Mouse (Mus musculus): ENCODE measurements around the gene Dmrta2. TPM values are rescaled to one million over a fixed set of nuclear protein-coding genes. Genes with fewer than 3 reads are reported as not detected.

Dmrta2 gene
- not detected for polyA plus RNA-seq (2017; shearing (Covaris generic))

DNA sequence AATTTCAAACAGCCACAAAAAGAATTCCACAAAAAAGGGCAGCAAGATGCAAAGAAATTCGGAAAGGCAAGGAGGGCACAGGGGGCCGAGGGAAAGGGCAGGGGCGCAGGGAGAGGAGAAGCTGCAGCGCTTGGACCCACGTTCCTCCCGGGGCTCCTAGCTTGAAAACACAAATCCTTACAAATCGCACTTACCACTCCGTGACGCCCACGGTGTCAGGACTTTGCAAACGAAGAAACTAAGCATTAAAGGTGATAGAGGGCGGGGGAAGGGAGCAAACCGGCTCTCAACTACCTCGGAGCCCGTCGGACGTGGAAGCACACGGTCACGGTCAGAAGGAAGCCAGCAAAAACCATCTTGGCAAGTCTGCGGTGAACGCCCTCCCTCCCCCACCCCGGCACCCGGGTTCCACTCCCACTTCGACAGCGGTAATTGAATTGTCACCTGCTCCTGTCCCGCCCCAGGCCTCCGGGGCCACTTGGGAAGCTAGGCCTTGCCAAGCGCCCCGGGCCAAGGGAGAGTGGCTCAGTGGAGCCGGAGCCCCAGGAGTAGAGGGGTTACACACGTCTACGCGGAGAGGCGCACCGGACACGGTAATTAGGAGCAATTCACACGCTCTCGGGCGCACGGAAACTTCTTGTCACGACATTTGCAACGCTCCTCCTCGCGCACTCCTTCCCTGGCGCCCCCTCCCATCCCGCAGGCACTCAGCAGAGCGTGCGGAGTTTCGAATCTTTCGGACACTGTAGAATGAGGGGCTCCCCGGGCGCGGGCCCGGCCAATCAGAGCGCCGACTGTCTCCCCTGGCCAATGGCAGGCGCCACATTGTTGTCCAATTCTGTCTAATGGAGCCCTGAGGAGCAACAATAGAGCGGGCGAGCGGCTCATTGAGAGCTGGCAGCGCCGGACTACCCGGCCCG, at the start of gene Dmrta2:
Gene Dmrta2, plus strand, starts transcription at position 906 of the 920 bp plus-strand sequence.
- no peak for ATAC-seq

- no peak for ATAC-seq
Observed at GRCm38 (mm10) chr4:109929058-109929457, 48.8 kb upstream of the Dmrta2 start.

DNA sequence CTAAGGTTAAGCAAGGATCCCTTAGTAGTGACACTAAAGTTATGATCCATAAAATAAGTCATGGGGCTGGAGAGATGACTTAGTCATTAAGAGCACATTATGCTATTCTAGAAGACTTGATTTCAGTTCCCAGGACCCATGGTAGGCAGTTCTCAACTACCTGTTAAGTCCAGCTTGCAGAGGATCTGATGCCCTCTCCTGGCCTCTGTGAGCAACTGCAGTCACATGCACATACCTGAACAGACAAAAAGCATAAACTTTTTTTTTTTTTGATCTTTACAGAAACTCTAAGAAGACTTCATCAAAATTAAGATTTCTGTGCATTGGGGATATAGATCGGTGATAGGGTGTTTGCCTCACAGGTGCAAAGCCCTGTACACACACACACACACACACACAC, 47.4 kb upstream of the Dmrta2 start:
- ATAC-seq, result no peak

GRCm38 (mm10) chr4:109930935-109931334, 46.9 kb upstream of the Dmrta2 start:
- no peak for ATAC-seq

- ATAC-seq, result no peak
Observed at GRCm38 (mm10) chr4:109936557-109936956, 41.3 kb upstream of the Dmrta2 start.

DNA sequence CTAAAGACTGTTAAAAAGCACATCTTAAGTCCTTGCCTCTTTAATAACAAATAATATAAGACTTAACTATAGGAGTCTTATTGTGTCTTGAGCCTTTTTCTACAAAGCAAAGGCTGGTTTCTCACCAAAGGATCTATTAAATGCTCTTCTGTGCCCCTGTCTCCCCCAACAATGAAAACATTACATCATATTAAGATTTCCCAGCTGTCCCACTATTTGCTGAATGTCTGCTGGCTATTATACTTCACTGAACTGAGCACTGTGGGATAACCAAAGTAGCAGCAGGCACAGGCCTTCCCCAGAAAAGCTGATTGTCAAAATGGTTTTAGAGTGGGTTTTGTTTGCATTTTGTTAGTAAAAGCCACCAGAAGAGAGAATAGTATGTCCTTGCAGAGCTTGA, 38.6 kb upstream of the Dmrta2 start:
- no peak for ATAC-seq

GRCm38 (mm10) chr4:109945554-109945953, 32.3 kb upstream of the Dmrta2 start:
- ATAC-seq, result no peak

- ATAC-seq, result no peak
Observed at GRCm38 (mm10) chr4:109949307-109949706, 28.5 kb upstream of the Dmrta2 start.

- no peak for ATAC-seq
Observed at GRCm38 (mm10) chr4:109953509-109953908, 24.3 kb upstream of the Dmrta2 start.

GRCm38 (mm10) chr4:109960201-109960935, 17.5 kb upstream of the Dmrta2 start:
- no peak for ATAC-seq

- no peak for ATAC-seq
Observed at GRCm38 (mm10) chr4:109963570-109964279, 14.1 kb upstream of the Dmrta2 start.

DNA sequence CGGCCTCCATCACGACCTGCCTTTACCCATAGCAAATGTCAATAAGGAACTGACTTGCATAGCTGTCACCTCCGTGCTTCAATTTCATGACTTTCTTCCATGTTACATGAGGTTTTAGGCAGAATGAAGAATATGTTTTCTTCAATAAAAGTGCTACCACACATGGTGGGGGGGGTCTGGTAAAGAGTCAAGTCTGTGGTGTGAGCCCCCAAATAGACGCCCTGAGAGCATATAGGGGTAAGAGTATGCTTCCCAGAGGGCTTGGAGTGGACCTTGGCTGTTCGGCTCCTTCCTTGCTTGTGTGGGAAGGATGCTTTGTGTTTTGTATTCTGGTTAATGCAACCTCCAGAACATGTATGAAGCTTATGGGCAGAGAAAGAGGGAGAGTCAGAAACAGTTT, 8.3 kb upstream of the Dmrta2 start:
- no peak for ATAC-seq

DNA sequence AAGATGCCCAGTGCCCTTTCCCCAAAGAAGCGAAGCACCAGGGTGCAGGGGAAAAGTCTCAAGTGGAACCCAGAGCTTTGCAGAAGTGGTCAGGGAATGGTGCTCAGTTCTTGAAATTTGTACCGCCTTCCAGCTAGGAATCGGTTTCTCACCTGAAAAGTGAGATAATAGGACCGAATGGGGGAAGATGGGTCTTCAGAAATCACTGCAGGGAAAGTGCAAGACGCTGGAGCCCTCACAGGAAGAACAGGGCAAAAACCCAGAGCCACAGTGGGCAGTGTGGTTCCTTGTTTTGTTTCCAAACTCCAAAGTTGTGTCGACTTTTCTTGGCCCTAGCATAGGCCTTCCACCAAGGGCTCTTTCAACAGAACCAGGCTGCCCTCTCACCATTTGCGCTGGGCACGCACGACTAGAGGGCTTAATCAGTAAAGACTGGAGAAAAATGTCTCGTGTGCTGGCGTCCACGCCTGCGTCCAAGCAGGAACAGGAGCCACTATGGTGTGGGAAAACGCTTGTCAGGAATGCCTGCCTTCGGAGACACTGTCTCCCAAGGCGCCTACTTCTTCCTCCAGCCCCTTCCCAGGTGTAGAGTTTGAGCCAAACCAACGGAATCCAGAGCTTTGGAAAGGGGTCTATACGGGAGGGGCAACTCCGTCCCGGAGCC, 3.7 kb upstream of the Dmrta2 start:
- no peak for ATAC-seq

DNA sequence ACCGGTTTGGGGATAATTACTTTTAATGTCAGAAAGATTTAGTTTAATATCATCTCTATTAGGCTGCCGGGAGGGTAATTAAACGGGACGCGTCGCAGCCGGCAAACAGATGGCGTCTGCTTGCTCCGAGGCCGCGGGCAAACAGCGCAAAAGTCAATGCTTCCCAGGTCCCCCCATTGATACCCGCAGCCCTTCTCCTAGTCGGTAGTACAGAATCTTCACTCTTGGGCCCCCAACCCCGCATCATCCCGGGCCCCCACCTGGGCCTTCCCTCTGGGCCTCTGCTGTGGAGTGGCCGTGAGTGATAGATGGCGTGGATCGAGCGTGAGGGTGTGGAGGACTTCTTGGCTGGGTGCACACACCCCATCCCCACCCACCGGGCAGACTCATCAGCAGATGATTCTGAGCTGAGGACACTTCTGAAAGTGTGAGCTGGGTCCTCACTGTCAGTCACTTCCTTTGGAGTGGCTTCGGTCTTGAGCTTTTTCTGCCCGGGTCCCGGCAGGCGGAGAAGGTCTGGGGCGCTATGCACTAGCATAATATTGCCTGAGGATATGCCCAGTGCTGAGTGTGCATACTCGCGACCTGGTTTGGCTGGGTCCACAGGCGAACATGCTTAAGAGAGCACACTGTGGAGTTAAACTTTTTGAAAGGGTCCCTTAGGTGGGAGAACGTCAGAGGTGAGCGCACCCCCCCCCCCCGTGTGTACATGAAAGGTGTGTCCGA, 3.0 kb upstream of the Dmrta2 start:
- ATAC-seq, result no peak

DNA sequence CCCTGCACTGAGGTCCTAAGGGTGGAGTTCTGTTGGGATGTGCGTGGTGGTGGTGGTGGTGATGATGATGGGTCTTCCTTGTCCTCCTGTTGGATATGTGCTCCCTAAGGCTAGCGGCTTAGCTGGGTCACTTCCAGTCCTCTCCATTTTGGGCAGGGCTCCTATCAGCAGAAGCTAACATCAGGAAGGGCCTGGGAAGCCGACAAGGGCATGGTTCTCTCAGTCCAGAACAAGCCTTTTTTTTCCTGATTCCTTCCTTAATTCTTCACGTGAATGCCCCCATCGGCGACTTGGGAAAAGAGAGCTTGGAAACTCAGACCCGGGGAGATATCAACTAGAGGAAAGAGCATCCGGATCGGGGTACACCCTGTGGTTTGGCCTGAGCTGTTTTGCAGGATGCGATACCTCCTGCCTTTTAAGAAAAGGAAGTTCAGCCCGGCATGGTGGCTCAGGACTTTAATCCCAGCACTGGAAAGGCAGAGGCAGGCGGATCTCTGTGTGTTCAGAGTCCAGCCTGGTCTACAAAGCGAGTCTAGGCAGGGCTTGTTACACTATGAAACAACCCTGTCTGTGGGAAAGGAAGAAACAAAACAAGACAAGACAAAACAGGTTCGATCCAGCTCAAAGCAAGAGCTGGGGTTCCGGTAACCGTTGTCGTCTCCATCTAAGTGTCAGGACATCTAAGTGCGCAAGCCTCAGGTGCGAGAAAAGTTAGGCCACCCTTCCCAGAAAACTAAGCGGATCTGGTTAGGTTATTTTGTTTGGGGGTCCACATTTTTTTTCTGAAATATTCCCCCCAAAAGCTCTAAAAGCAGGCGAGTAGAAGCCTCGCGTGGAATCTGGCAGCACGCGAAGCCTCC, 2.2 kb upstream of the Dmrta2 start:
- ATAC-seq, result no peak

DNA sequence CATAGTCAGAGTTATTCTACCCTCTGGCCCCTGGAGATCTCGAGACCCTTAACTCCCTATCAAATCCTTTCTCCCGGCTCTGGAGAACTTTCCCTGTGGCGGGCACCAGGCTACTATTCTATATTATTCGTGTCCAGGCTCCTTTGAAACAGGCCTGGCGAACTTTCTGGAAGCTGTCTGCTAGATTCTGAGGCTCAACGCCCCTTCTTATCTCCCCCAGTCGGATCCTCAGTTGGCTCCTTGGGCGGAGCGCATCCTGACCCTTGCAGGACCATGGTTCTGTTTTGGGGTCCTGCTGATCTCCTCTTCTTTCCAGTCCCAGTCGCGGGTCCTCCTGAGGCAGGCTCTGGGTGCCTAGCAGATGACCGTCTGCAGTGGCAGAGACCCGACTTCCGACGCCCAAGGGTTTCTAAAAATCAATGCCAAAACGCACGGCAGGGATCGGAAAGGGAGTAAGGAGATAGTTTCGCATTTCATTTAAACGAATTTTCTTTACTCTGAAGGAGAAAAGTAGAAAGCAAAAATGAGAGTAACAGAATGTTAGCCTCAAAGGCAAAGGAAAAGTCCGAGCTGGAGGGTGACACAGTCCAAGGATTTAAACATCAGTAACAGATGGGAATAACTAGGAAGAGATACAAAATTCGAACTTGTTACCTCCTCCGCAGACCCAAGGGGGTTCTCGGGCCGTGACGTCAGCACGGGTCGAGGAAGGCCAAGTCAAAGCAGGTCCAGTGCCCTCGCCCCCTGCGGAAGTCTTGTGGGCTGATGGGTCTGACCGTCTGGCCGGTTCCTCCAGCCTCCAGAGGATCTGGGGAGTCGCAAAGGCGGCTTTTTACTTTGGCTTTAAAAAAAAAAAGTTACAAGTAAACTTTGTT, 1.3 kb upstream of the Dmrta2 start:
- ATAC-seq, result no peak

DNA sequence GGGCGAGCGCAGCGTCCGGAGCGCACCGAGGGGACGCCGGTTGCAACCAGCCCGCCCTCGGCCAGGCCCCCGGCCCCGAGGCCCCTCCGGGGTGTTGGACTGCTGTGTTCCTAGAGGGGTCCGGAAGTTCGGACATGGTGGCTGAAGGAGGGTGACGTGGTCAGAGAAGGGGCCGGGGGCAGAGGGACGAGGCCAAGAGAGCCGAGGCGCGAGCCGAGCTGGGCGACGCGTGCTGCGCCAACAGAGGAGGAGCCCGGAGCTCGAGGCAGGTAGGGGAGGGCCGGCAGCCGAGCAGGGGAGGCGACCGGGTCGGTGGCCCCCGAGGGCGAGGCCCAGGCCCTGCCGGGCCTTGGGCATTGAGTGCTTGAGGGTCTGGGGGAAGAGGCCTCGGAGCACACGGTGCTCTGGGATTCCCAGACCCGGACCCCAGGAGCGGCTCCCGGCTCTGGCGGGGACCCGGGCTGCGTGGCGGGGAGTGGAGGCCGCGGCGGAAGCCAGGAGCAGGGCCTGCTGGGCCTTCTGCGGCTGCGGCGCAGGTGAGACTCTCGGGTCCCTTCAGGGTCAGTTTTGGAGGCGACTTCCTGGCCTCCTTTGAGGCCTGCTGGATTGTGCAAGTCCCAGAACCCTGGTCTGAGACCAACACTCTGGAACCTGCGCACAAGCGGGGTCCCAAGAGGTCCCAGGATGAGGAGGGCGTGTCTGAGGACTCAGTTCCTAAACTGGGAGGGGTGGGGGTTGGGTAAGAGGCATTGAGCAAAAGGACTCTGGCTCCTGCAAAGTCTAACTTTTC, 410 bp downstream of the Dmrta2 start:
- ATAC-seq, result no peak

DNA sequence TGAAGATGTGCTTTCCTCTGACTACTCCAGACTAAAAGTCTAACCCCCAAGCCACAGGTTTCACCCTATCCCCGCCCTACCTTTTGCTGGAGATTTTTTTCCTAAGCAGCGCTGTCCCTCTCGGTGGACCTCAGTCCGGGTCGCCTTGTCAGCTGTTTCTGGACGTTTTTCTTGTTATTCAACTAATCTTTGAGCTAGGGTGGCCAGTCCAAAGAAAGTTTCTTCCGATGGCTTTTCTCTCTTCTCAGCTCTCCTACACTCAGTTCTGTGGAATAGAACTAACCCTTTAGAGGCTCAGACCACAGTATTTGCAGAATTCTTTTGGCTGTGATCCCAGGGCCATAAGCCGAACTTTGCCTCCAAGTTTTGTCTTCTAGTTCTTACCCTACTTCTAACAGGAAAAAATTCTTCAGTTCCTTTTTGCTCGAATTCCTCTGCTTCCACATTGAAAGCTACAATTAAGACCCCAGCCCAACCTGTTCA, 1.0 kb downstream of the Dmrta2 start:
- no peak for ATAC-seq
